Mouse (Mus musculus): ENCODE measurements around the gene Coq9.

Gene Coq9

DNA sequence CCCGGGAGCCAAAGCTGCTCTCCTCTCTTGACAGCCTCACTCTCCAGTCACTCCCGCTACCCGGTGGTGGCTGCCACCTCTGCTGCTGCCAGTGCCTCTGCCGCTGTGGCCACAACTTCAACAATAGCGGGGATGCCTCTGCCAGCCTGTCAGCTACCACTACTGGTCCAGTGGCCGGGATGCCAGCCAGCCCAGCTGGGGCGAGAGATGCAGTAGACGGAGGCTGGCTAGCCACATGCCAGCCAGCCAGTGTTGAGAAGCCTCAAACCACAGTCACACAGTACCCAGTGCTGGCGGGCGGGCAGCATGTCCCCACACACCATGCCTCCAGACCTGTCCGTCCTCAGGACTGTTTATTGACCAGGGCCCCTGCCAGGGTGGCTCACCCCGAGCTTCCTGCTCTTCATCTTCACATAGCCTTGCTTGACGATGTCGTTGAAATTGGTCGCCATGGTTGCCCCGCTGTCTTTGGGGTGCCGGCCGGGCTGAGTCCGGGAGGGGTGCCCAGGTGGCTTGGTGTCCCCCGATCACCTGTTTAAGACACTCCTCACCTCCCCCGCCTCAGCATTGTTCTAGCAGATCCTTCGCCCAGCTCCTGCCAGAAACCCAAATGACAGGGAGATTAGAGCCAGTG lies 32.5 kb downstream of the Coq9 start:
- no peak for DNase-seq (ENCODE audit: low spot score)

DNA sequence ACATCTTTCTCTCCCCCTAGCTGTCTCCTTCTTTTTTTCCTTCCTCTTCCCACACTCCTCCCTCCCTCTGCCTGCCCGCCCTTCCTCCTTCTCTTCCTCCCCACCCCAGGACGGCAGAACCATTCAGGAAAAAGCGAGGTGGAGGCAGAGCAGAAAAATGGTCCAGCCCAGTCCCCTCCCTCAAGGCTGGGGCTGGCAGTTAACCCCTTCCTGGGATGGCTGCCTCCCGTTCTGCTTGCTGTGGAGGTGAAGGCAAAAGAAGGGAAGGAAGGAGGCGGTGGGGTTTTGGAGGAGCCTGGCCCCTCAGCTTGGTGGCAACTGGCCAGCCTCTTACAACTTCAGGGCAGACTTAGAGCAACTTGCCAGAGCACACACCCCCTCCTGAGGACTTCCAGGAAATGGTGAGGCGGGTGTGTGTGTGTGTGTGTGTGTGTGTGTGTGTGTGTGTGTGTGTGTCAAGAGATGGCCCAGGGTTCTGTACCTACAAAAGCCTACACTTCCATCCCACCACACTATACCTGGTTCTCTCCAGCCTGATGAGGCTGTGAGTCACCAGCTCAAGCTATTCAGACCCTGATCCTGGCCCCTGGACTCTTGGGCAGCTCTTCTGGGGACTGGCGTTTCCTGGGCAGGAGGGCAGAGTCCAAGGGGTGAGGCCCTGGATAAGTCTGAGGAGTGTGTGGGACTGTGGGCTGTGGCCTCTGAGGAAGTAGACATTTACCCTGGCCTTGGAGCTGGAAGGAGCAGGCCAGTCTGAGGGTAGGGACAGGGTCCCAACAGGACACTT lies 33.2 kb downstream of the Coq9 start:
- DNase-seq (ENCODE audit: low spot score), result peak; percentile 76

DNA sequence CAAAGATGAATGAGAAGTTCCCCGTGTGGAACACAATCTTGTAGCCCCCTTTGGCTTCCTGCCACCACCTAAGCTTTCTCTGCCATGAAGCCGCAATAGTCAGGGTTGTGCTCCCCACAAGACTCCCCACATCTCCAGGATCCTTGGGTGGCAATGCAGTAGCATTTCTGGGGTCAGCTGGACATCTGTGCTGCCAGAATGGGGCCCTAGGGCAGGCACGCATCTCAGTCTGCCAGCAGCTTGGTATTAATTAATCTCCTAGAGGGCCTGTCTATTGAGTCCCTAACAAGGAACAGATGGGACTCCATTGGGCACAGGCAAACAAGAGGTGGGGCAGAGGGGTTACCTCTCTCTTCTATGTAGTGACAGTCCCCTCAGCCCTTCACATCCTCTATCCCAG lies 34.0 kb downstream of the Coq9 start:
- peak; percentile 48 for DNase-seq (ENCODE audit: low spot score)

- DNase-seq (ENCODE audit: low spot score), result no peak
Measured at GRCm38 (mm10) chr8:94872576-94872975, 34.5 kb downstream of the Coq9 start.

- DNase-seq (ENCODE audit: low spot score), result peak; percentile 80
Measured at GRCm38 (mm10) chr8:94874358-94874757, 36.2 kb downstream of the Coq9 start.

DNA sequence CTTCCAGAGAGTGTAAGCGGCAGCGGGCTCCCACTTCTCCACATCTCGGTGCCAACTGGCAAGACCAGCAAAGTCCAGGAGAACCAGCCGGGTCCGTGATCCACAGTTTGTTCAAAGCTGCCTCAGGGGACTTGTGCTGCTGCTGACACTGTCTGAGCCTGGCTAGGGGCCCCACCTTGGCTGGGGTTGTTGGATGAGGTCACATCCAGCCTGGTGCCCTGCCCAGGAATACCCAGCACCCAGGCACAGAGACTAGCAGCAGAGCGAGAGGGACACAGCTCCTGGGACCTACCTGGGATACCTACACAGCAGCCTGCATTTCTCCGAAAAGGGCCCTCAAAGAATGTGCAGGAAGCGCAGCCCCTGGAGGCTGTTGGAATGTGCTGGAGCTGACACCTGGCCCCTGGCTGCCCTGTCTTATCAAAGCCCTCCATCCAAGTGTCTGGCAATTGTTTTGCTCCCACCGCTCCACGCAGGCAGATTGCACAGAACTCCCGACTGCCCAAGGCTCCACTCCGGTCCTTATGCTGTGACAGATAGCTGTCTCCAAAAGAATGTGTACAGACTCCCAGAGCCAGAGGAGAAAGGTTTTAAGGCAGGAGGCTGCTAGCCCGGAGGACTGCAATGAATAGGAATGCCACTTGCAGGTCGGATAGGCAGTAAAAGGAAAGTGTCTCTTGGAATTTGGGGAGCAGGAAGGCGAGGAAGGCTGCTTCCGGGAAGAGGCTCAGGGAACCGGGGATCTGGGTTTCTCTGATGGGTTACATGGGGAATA lies 37.2 kb downstream of the Coq9 start:
- DNase-seq (ENCODE audit: low spot score), result peak; percentile 10

GRCm38 (mm10) chr8:94875871-94876150 lies 37.7 kb downstream of the Coq9 start:
- peak; percentile 14 for DNase-seq (ENCODE audit: low spot score)

DNA sequence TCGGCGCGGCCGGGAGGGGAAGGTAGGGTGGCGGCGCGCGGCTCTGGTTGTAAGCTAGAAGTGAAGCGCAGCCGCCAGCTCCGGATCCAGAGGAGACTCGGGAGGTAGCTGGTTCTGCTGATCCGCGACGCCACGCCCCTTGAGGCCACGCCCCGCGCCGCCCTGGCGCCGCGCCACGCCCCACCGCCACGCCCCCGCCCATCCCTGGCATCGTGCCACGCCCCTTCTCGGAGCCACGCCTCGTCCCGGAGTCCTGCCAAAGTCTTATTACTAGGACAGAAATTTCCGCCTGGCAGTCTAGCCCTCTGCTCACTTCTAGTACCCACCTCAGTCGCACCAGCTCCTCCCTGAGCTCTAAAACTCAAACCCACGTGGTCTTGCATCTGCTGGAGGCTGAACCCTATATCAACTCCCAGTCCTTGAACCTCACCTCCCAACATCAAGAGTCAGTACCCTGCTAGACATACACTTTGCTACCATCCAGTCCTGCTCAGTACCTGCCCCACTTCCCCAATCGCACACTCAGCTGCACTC lies 38.1 kb downstream of the Coq9 start, which contains the start of gene Dok4:
Gene Dok4 (minus strand): TSS at position 134 of the 534 bp plus-strand sequence.
- DNase-seq (ENCODE audit: low spot score), result peak; percentile 88

- peak; percentile 37 for DNase-seq (ENCODE audit: low spot score)
Measured at GRCm38 (mm10) chr8:94876820-94877219, 38.7 kb downstream of the Coq9 start.

GRCm38 (mm10) chr8:94880742-94881141 lies 42.6 kb downstream of the Coq9 start:
- no peak for DNase-seq (ENCODE audit: low spot score)

DNA sequence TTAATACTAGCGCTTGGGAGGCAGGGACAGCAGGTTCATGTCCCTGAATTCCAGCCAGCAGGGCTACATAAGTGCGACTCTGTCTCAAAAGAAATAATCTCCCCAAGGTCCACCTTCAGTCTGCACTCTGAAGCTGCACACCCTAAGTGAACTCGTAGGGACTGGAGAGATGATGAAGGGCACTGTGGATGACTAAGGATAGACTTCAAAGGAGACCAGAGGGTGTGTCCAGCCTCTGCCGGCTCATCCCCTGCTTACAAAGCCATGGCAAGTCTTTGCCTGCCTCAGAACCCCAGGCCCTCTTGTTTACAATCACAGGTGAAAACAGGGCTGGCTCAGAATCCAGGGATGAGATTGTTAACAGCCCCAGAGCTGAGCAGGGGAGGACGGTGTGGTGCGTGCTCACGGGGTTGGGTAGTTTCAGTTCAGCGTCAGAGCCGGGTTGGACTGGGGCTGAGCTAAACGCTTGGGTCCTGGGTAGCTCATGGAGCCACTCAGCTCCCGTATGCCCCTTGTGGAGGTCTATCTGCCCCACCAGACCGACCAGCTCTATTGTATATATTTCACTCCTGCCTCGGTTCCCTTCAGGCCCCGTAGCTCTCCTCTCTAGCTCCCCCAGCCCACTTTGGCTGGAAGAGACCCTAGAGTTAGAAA lies 50.4 kb downstream of the Coq9 start:
- DNase-seq (ENCODE audit: low spot score), result no peak

- DNase-seq (ENCODE audit: low spot score), result no peak
Measured at GRCm38 (mm10) chr8:94892917-94893316, 54.8 kb downstream of the Coq9 start.

DNA sequence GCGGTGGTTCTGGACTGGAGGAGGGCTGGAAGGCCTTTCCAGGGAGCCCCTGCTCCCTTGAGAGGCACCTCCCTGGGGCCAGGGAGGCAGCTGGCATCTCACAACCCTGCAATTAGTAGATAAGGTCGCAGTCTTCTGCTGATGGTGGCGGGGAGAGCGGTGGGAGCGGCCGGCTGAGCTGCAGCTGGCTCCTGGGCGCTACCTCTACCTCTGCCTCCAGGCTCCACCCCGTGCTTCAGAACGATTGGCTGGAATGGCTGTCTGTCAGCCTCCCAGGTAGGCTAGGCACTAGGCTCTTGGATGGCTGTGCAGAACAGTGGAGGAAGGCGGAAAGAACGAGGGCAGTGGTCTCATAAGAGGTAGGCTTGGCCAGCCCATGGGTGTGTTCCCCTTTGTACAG lies 61.1 kb downstream of the Coq9 start:
- DNase-seq (ENCODE audit: low spot score), result no peak

GRCm38 (mm10) chr8:94900617-94901016 lies 62.5 kb downstream of the Coq9 start:
- no peak for DNase-seq (ENCODE audit: low spot score)

- peak; percentile 61 for DNase-seq (ENCODE audit: low spot score)
Measured at GRCm38 (mm10) chr8:94901031-94901430, 62.9 kb downstream of the Coq9 start.

DNA sequence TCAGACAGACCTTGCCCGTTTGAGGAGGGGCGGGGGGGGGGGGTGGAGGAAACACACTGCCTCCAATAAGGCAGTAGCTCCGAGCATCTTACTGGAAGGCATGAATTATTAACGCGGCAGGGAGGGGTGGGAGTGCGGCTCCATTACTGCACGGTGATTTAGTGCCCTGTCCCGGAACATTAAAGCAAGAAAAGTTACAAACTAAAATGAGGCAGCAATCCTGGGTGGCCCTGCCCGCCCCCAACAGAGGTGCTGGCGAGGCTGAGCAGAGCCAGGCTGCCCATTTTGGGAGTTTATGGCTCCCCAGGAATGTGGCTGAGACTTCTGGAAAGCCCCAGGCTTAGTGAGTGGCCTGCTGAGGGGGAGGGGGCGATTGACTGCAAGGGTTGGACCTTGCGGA lies 65.6 kb downstream of the Coq9 start:
- peak; percentile 54 for DNase-seq (ENCODE audit: low spot score)

Measured in embryo, embryonic 10.5 days (tissue).